Mouse (Mus musculus) kidney, postnatal 0 days (tissue): ENCODE measurements around the gene Hoxa5. TPM values are rescaled to one million over a fixed set of nuclear protein-coding genes. Genes with fewer than 3 reads are reported as not detected.

Source experiments
- ATAC-seq: fragments of 200-750 bp; cut with Nextera tagmentation; replicated peaks from 2 replicates; pipeline ENCODE4 v1.8.0; 2017; ENCODE audit warnings: low read depth, moderate number of reproducible peaks, moderate TSS enrichment, moderate library complexity; ENCODE audit not compliant: low FRiP score
- DNase-seq: peaks from one replicate; pipeline ENCODE4 v3.0.0-alpha.2; 2016; ENCODE audit warnings: low spot score
- H3K27ac ChIP-seq: fragments of 300-500 bp; sonication (generic); 2 replicates; pipeline ENCODE4 v1.5.1; 2014; ENCODE audit warnings: mild to moderate bottlenecking
- H3K27me3 ChIP-seq: fragments of 300-500 bp; sonication (generic); 2 replicates; pipeline ENCODE4 v1.6.1; 2014; ENCODE audit warnings: low read length, mixed read lengths; ENCODE audit not compliant: insufficient read depth
- H3K36me3 ChIP-seq: fragments of 300-500 bp; sonication (generic); 2 replicates; pipeline ENCODE4 v1.6.1; 2014; ENCODE audit warnings: low read length, mixed read lengths; ENCODE audit not compliant: insufficient read depth
- H3K4me1 ChIP-seq: fragments of 300-500 bp; sonication (generic); replicated peaks from 2 replicates; pipeline ENCODE4 v1.6.1; 2014; ENCODE audit warnings: antibody characterized with exemption, low read length, mixed read lengths; ENCODE audit not compliant: insufficient read depth
- H3K4me2 ChIP-seq: fragments of 300-500 bp; sonication (generic); 2 replicates; pipeline ENCODE4 v1.6.1; 2014; ENCODE audit warnings: mild to moderate bottlenecking, low read length, moderate library complexity, mixed read lengths
- H3K4me3 ChIP-seq: fragments of 300-500 bp; sonication (generic); replicated peaks from 2 replicates; pipeline ENCODE4 v1.5.1; 2014; ENCODE audit warnings: low read depth, low read length
- H3K9ac ChIP-seq: fragments of 300-500 bp; sonication (generic); 2 replicates; pipeline ENCODE4 v1.6.1; 2014; ENCODE audit warnings: low read depth, low read length
- H3K9me3 ChIP-seq: fragments of 300-500 bp; sonication (generic); replicated peaks from 2 replicates; pipeline ENCODE4 v1.6.1; 2016; ENCODE audit warnings: low read length, inconsistent platforms, mixed read lengths
- CTCF ChIP-seq: IDR thresholded peaks from 2 replicates; pipeline ENCODE4 v1.5.1; 2016; ENCODE audit warnings: antibody characterized with exemption, low read depth, mild to moderate bottlenecking, moderate library complexity
- WGBS: fragments of 180-500 bp; shearing (Covaris S2); extraction: QIAGEN DNeasy Blood & Tissue Kit; methylation state at CpG from one replicate; pipeline ENCODE4 v1.1.7; 2014; 5-methylcytosine and 5-hydroxymethylcytosine counted together
- polyA plus RNA-seq: library from polyadenylated mRNA; unstranded; fragments of >200 nt; fragmentation: Nextera tagmentation; extraction: Ambion mirVana; gene quantifications from 2 replicates; pipeline ENCODE4 v1.2.1, GENCODE M21; 2015

The Hoxa5 gene
- polyA plus RNA-seq, 1 experiment from 2014 or later = 10.4 TPM

GRCm38 (mm10) chr6:52221993-52222685, 17.8 kb upstream of the Hoxa5 start:
- whole genome bisulfite sequencing = 3% methylated on average over 21 of the region's 21 CpGs
- DNase-seq = peak; percentile 89
- peaks cover 23% of the 10 kb centered on the region for H3K4me1 ChIP-seq
- H3K9me3 ChIP-seq = no peaks in the 10 kb centered on the region
- H3K27me3 ChIP-seq = no peaks in the 10 kb centered on the region
- peak overlapping the region; percentile 97 for H3K9ac ChIP-seq
- no peak for TF ChIP-seq CTCF
- peak overlapping the region; percentile 96 for H3K27ac ChIP-seq
- H3K4me3 ChIP-seq = peak overlapping the region; percentile 85
- peak overlapping the region; percentile 89 for H3K4me2 ChIP-seq
- 0 out of 2 replicates have a peak, but pooled peaks cover 6% of the 10 kb centered on the region for H3K36me3 ChIP-seq
- ATAC-seq = peak; percentile 25

GRCm38 (mm10) chr6:52221337-52221992, 17.1 kb upstream of the Hoxa5 start, which contains the start of gene Hoxa7:
Hoxa7 (minus strand) TSS chr6:52221854.
- H3K27me3 ChIP-seq = no peaks in the 10 kb centered on the region
- peak within 1 kb of the TSS; percentile 85 for H3K4me3 ChIP-seq
- peak within 1 kb of the TSS; percentile 97 for H3K9ac ChIP-seq
- under 1% methylated on average over 46 of the region's 46 CpGs for WGBS
- peak within 1 kb of the TSS; percentile 96 for H3K27ac ChIP-seq
- ATAC-seq (peak; percentile 25), DNase-seq (peak; percentile 96)
- peak; percentile 98 for TF ChIP-seq CTCF
- peaks cover 21% of the 10 kb centered on the region for H3K4me1 ChIP-seq
- H3K36me3 ChIP-seq = 0 out of 2 replicates have a peak, but pooled peaks cover 6% of the 10 kb centered on the region
- peak within 1 kb of the TSS; percentile 89 for H3K4me2 ChIP-seq
- H3K9me3 ChIP-seq = no peaks in the 10 kb centered on the region

- Histone ChIP-seq H3K4me1 (peaks cover 27% of the 10 kb centered on the region), H3K27me3 (no peaks in the 10 kb centered on the region), H3K4me2 (peak overlapping the region; percentile 89), H3K9me3 (no peaks in the 10 kb centered on the region), H3K27ac (peak overlapping the region; percentile 96), H3K9ac (peak overlapping the region; percentile 73), H3K36me3 (0 out of 2 replicates have a peak, but pooled peaks cover 6% of the 10 kb centered on the region), H3K4me3 (peak overlapping the region; percentile 85)
- TF ChIP-seq CTCF = no peak
- WGBS = 7% methylated on average over 12 of the region's 12 CpGs
- ATAC-seq (no peak), DNase-seq (no peak)
Observed at GRCm38 (mm10) chr6:52220865-52221310, 16.5 kb upstream of the Hoxa5 start.

- WGBS = 13% methylated on average over 32 of the region's 32 CpGs
- no peak for TF ChIP-seq CTCF
- no peak for DNase-seq
- Histone ChIP-seq H3K27ac (peak overlapping the region; percentile 96), H3K9ac (peak overlapping the region; percentile 73), H3K27me3 (no peaks in the 10 kb centered on the region), H3K9me3 (no peaks in the 10 kb centered on the region), H3K4me1 (peaks cover 33% of the 10 kb centered on the region), H3K4me2 (peak overlapping the region; percentile 89), H3K36me3 (0 out of 2 replicates have a peak, but pooled peaks cover 6% of the 10 kb centered on the region), H3K4me3 (peak overlapping the region; percentile 85)
- ATAC-seq = no peak
Observed at GRCm38 (mm10) chr6:52220003-52220864, 15.8 kb upstream of the Hoxa5 start.

GRCm38 (mm10) chr6:52219234-52219942, 15.0 kb upstream of the Hoxa5 start:
- ATAC-seq (no peak), DNase-seq (no peak)
- Histone ChIP-seq H3K4me2 (peak overlapping the region; percentile 89), H3K4me3 (peak overlapping the region; percentile 85), H3K9ac (peak overlapping the region; percentile 73), H3K36me3 (0 out of 2 replicates have a peak, but pooled peaks cover 6% of the 10 kb centered on the region), H3K27me3 (no peaks in the 10 kb centered on the region), H3K27ac (peak overlapping the region; percentile 96), H3K4me1 (peaks cover 41% of the 10 kb centered on the region), H3K9me3 (no peaks in the 10 kb centered on the region)
- WGBS = 39% methylated on average over 9 of the region's 9 CpGs
- TF ChIP-seq CTCF = no peak
